Mouse (Mus musculus) neural tube, embryonic 15.5 days (tissue): ENCODE measurements around the gene Slc25a26. TPM values are rescaled to one million over a fixed set of nuclear protein-coding genes. Genes with fewer than 3 reads are reported as not detected.

Experiments used
- ATAC-seq: fragments of 200-750 bp; cut with Nextera tagmentation; 2 replicates; pipeline ENCODE4 v1.8.0; 2017; ENCODE audit warnings: mild to moderate bottlenecking, moderate TSS enrichment, moderate library complexity; ENCODE audit not compliant: low FRiP score
- H3K27ac ChIP-seq: fragments of 300-500 bp; sonication (generic); replicated peaks from 2 replicates; pipeline ENCODE4 v1.5.1; 2015; ENCODE audit warnings: mild to moderate bottlenecking, inconsistent platforms
- H3K27me3 ChIP-seq: fragments of 300-500 bp; sonication (generic); replicated peaks from 2 replicates; pipeline ENCODE4 v1.6.1; 2015; ENCODE audit warnings: inconsistent platforms
- H3K36me3 ChIP-seq: fragments of 300-500 bp; sonication (generic); 2 replicates; pipeline ENCODE4 v1.6.1; 2015; ENCODE audit warnings: inconsistent platforms
- H3K4me1 ChIP-seq: fragments of 300-500 bp; sonication (generic); 2 replicates; pipeline ENCODE4 v1.6.1; 2015; ENCODE audit warnings: inconsistent platforms
- H3K4me2 ChIP-seq: fragments of 300-500 bp; sonication (generic); 2 replicates; pipeline ENCODE4 v1.6.1; 2015; ENCODE audit warnings: inconsistent platforms, mild to moderate bottlenecking, moderate library complexity
- H3K4me3 ChIP-seq: fragments of 300-500 bp; sonication (generic); replicated peaks from 2 replicates; pipeline ENCODE4 v1.5.1; 2015; ENCODE audit warnings: mild to moderate bottlenecking, inconsistent platforms
- H3K9ac ChIP-seq: fragments of 300-500 bp; sonication (generic); replicated peaks from 2 replicates; pipeline ENCODE4 v1.6.1; 2015; ENCODE audit warnings: mild to moderate bottlenecking, inconsistent platforms
- H3K9me3 ChIP-seq: fragments of 300-500 bp; sonication (generic); replicated peaks from 2 replicates; pipeline ENCODE4 v1.6.1; 2016; ENCODE audit warnings: inconsistent platforms
- WGBS: fragments of 180-500 bp; shearing (Covaris S2); methylation state at CpG from one replicate; pipeline ENCODE4 v1.1.7; 2015; ENCODE audit warnings: mixed read lengths; 5-methylcytosine and 5-hydroxymethylcytosine counted together
- polyA plus RNA-seq: library from polyadenylated mRNA; unstranded; fragments of >200 nt; fragmentation: Nextera tagmentation; extraction: Ambion mirVana; gene quantifications from 2 replicates; pipeline ENCODE4 v1.2.1, GENCODE M21; 2015

Slc25a26 gene
- polyA plus RNA-seq, 1 experiment from 2014 or later = 9.4 TPM

- H3K9me3 ChIP-seq = no peaks in the 10 kb centered on the region
- H3K27ac ChIP-seq = peak overlapping the region; percentile 52
- H3K4me1 ChIP-seq = peaks cover 46% of the 10 kb centered on the region
- no peak overlapping the region; the same call in 1 of the 2 replicates for H3K4me2 ChIP-seq
- no peak overlapping the region for H3K4me3 ChIP-seq
- no peaks in the 10 kb centered on the region for H3K27me3 ChIP-seq
- no peak for ATAC-seq
- WGBS = 21% methylated on average over 15 of the region's 15 CpGs
- H3K36me3 ChIP-seq = 0 out of 2 replicates have a peak, but pooled peaks cover 3% of the 10 kb centered on the region
- H3K9ac ChIP-seq = no peak overlapping the region
Observed at GRCm38 (mm10) chr6:94627714-94628595, 127.8 kb downstream of the Slc25a26 start.

- Histone ChIP-seq H3K9me3 (no peaks in the 10 kb centered on the region), H3K27me3 (no peaks in the 10 kb centered on the region), H3K4me1 (peaks cover 49% of the 10 kb centered on the region), H3K4me3 (no peak overlapping the region), H3K27ac (peak overlapping the region; percentile 78; the same call in 1 of the 2 replicates), H3K4me2 (no peak overlapping the region), H3K36me3 (0 out of 2 replicates have a peak, but pooled peaks cover 3% of the 10 kb centered on the region), H3K9ac (no peak overlapping the region)
- 53% methylated on average over 6 of the region's 6 CpGs for WGBS
- ATAC-seq = no peak
Observed at GRCm38 (mm10) chr6:94628787-94629186, 128.7 kb downstream of the Slc25a26 start.

- H3K4me3 ChIP-seq = no peak overlapping the region
- H3K27me3 ChIP-seq = no peaks in the 10 kb centered on the region
- no peaks in the 10 kb centered on the region for H3K36me3 ChIP-seq
- peak; percentile 85 for ATAC-seq
- no peaks in the 10 kb centered on the region for H3K9me3 ChIP-seq
- WGBS = 42% methylated on average over 7 of the region's 7 CpGs
- peaks cover 51% of the 10 kb centered on the region for H3K4me1 ChIP-seq
- H3K9ac ChIP-seq = no peak overlapping the region
- H3K4me2 ChIP-seq = no peak overlapping the region
- peak overlapping the region; percentile 78 for H3K27ac ChIP-seq
Observed at GRCm38 (mm10) chr6:94631051-94631778, 131.1 kb downstream of the Slc25a26 start.

GRCm38 (mm10) chr6:94631779-94632082 lies 131.6 kb downstream of the Slc25a26 start:
- Histone ChIP-seq H3K9ac (no peak overlapping the region), H3K27ac (peak overlapping the region; percentile 77), H3K4me3 (no peak overlapping the region), H3K9me3 (no peaks in the 10 kb centered on the region), H3K27me3 (no peaks in the 10 kb centered on the region), H3K36me3 (no peaks in the 10 kb centered on the region), H3K4me2 (no peak overlapping the region), H3K4me1 (peaks cover 46% of the 10 kb centered on the region)
- ATAC-seq = peak; percentile 64
- WGBS = 41% methylated on average over 6 of the region's 6 CpGs

GRCm38 (mm10) chr6:94634274-94634673 lies 134.1 kb downstream of the Slc25a26 start:
- H3K9me3 ChIP-seq = no peaks in the 10 kb centered on the region
- H3K9ac ChIP-seq = no peak overlapping the region
- H3K36me3 ChIP-seq = no peaks in the 10 kb centered on the region
- no peak for ATAC-seq
- no peak overlapping the region for H3K4me3 ChIP-seq
- no peaks in the 10 kb centered on the region for H3K27me3 ChIP-seq
- WGBS = 81% methylated on average over 4 of the region's 4 CpGs
- H3K4me1 ChIP-seq = peaks cover 31% of the 10 kb centered on the region
- no peak overlapping the region for H3K4me2 ChIP-seq
- no peak overlapping the region; the same call in 1 of the 2 replicates for H3K27ac ChIP-seq

GRCm38 (mm10) chr6:94634710-94635109 lies 134.6 kb downstream of the Slc25a26 start:
- no peak for ATAC-seq
- H3K9ac ChIP-seq = no peak overlapping the region
- H3K4me2 ChIP-seq = no peak overlapping the region
- no peaks in the 10 kb centered on the region for H3K27me3 ChIP-seq
- peak overlapping the region; percentile 4; the same call in 1 of the 2 replicates for H3K27ac ChIP-seq
- H3K4me1 ChIP-seq = peaks cover 29% of the 10 kb centered on the region
- no peaks in the 10 kb centered on the region for H3K36me3 ChIP-seq
- WGBS = 66% methylated on average over 9 of the region's 9 CpGs
- no peaks in the 10 kb centered on the region for H3K9me3 ChIP-seq
- no peak overlapping the region for H3K4me3 ChIP-seq

GRCm38 (mm10) chr6:94635343-94635742 lies 135.2 kb downstream of the Slc25a26 start:
- Histone ChIP-seq H3K9me3 (no peaks in the 10 kb centered on the region), H3K9ac (no peak overlapping the region), H3K4me1 (peaks cover 28% of the 10 kb centered on the region), H3K4me3 (no peak overlapping the region), H3K36me3 (no peaks in the 10 kb centered on the region), H3K4me2 (no peak overlapping the region), H3K27ac (peak overlapping the region; percentile 61), H3K27me3 (no peaks in the 10 kb centered on the region)
- WGBS = 32% methylated on average over 1 of the region's 1 CpGs
- ATAC-seq = no peak

GRCm38 (mm10) chr6:94637024-94637434 lies 136.9 kb downstream of the Slc25a26 start:
- ATAC-seq = no peak
- Histone ChIP-seq H3K36me3 (no peaks in the 10 kb centered on the region), H3K9me3 (no peaks in the 10 kb centered on the region), H3K4me2 (no peak overlapping the region), H3K9ac (no peak overlapping the region), H3K4me1 (peaks cover 25% of the 10 kb centered on the region), H3K4me3 (no peak overlapping the region), H3K27me3 (no peaks in the 10 kb centered on the region), H3K27ac (no peak overlapping the region)
- WGBS = 67% methylated on average over 5 of the region's 5 CpGs

GRCm38 (mm10) chr6:94640297-94640696 lies 140.2 kb downstream of the Slc25a26 start:
- no peaks in the 10 kb centered on the region for H3K36me3 ChIP-seq
- peak overlapping the region; percentile 42; the same call in 1 of the 2 replicates for H3K27ac ChIP-seq
- ATAC-seq = peak; percentile 41; the same call in 1 of the 2 replicates
- H3K4me1 ChIP-seq = peaks cover 15% of the 10 kb centered on the region
- 34% methylated on average over 7 of the region's 7 CpGs for WGBS
- H3K9me3 ChIP-seq = no peaks in the 10 kb centered on the region
- H3K4me2 ChIP-seq = no peak overlapping the region
- H3K27me3 ChIP-seq = no peaks in the 10 kb centered on the region
- no peak overlapping the region for H3K4me3 ChIP-seq
- no peak overlapping the region for H3K9ac ChIP-seq

- Histone ChIP-seq H3K4me3 (no peak overlapping the region), H3K27me3 (no peaks in the 10 kb centered on the region), H3K4me2 (no peak overlapping the region), H3K9me3 (no peaks in the 10 kb centered on the region), H3K4me1 (peaks cover 19% of the 10 kb centered on the region), H3K36me3 (no peaks in the 10 kb centered on the region), H3K27ac (no peak overlapping the region), H3K9ac (no peak overlapping the region)
- WGBS = 94% methylated on average over 1 of the region's 1 CpGs
- no peak for ATAC-seq
Observed at GRCm38 (mm10) chr6:94642048-94642447, 141.9 kb downstream of the Slc25a26 start.

- H3K4me3 ChIP-seq = no peak overlapping the region
- no peak overlapping the region for H3K4me2 ChIP-seq
- WGBS = 92% methylated on average over 2 of the region's 2 CpGs
- H3K9ac ChIP-seq = no peak overlapping the region
- ATAC-seq = no peak
- H3K27me3 ChIP-seq = no peaks in the 10 kb centered on the region
- no peaks in the 10 kb centered on the region for H3K9me3 ChIP-seq
- peaks cover 39% of the 10 kb centered on the region for H3K4me1 ChIP-seq
- no peaks in the 10 kb centered on the region for H3K36me3 ChIP-seq
- no peak overlapping the region for H3K27ac ChIP-seq
Observed at GRCm38 (mm10) chr6:94643989-94644388, 143.9 kb downstream of the Slc25a26 start.

GRCm38 (mm10) chr6:94644641-94645040 lies 144.5 kb downstream of the Slc25a26 start:
- 78% methylated on average over 3 of the region's 3 CpGs for WGBS
- no peak for ATAC-seq

More at GRCm38 (mm10) chr6:94644641-94645040, 144.5 kb downstream of the Slc25a26 start:
- Histone ChIP-seq H3K27me3 (no peaks in the 10 kb centered on the region), H3K9me3 (no peaks in the 10 kb centered on the region), H3K36me3 (no peaks in the 10 kb centered on the region), H3K4me1 (peaks cover 43% of the 10 kb centered on the region), H3K27ac (no peak overlapping the region), H3K4me2 (no peak overlapping the region), H3K9ac (no peak overlapping the region), H3K4me3 (no peak overlapping the region)
